Mouse (Mus musculus) limb, embryonic 14.5 days (tissue): ENCODE results near the gene Tomm20. TPM values are rescaled to one million over a fixed set of nuclear protein-coding genes. Genes with fewer than 3 reads are reported as not detected.

Experiments
- ATAC-seq: fragments of 200-750 bp; cut with Nextera tagmentation; 2 replicates; pipeline ENCODE4 v1.8.0; 2017; ENCODE audit warnings: low read depth, moderate number of reproducible peaks, moderate TSS enrichment; ENCODE audit not compliant: low FRiP score
- DNase-seq: peaks from one replicate; pipeline ENCODE4 v3.0.0-alpha.2; 2015; ENCODE audit warnings: low spot score
- H3K27ac ChIP-seq: fragments of 300-500 bp; sonication (generic); replicated peaks from 2 replicates; pipeline ENCODE4 v1.5.1; 2014; ENCODE audit warnings: low read depth, mild to moderate bottlenecking, low read length, moderate library complexity, mixed read lengths
- H3K27me3 ChIP-seq: fragments of 300-500 bp; sonication (generic); 2 replicates; pipeline ENCODE4 v1.6.1; 2014; ENCODE audit warnings: low read length, mixed read lengths; ENCODE audit not compliant: control insufficient read depth, insufficient read depth
- H3K36me3 ChIP-seq: fragments of 300-500 bp; sonication (generic); 2 replicates; pipeline ENCODE4 v1.6.1; 2014; ENCODE audit warnings: mild to moderate bottlenecking, low read length, moderate library complexity, mixed read lengths; ENCODE audit not compliant: control insufficient read depth, insufficient read depth
- H3K4me1 ChIP-seq: fragments of 300-500 bp; sonication (generic); 2 replicates; pipeline ENCODE4 v1.6.1; 2014; ENCODE audit warnings: antibody characterized with exemption, low read length, mixed read lengths; ENCODE audit not compliant: control insufficient read depth, insufficient read depth
- H3K4me2 ChIP-seq: fragments of 300-500 bp; sonication (generic); replicated peaks from 2 replicates; pipeline ENCODE4 v1.6.1; 2014; ENCODE audit warnings: low read depth, mild to moderate bottlenecking, low read length, moderate library complexity; ENCODE audit not compliant: severe bottlenecking
- H3K4me3 ChIP-seq: fragments of 300-500 bp; sonication (generic); replicated peaks from 2 replicates; pipeline ENCODE4 v1.5.1; 2014; ENCODE audit warnings: low read length
- H3K9ac ChIP-seq: fragments of 300-500 bp; sonication (generic); 2 replicates; pipeline ENCODE4 v1.6.1; 2014; ENCODE audit warnings: mild to moderate bottlenecking, low read depth, low read length, moderate library complexity; ENCODE audit not compliant: severe bottlenecking
- H3K9me3 ChIP-seq: fragments of 300-500 bp; sonication (generic); 2 replicates; pipeline ENCODE4 v1.6.1; 2016; ENCODE audit warnings: low read length; ENCODE audit not compliant: control insufficient read depth
- POLR2A ChIP-seq: fragments of 200-500 bp; IDR thresholded peaks from 2 replicates; pipeline ENCODE4 v1.8.0; 2012; ENCODE audit warnings: inconsistent platforms, mild to moderate bottlenecking, moderate library complexity, borderline replicate concordance; ENCODE audit not compliant: insufficient read depth, insufficient read length; ENCODE audit errors: extremely low read depth
- WGBS: fragments of 180-500 bp; shearing (Covaris S2); extraction: QIAGEN DNeasy Blood & Tissue Kit; methylation state at CpG from one replicate; pipeline ENCODE4 v1.1.7; 2014; 5-methylcytosine and 5-hydroxymethylcytosine counted together
- polyA plus RNA-seq, 2 experiments: library from polyadenylated mRNA; depleted of rRNA in 1 of 2; stranded (reverse) in 1 of 2; unstranded in 1 of 2; fragments of >200 nt; fragmentation: Nextera tagmentation in 1 of 2; extraction: Ambion mirVana in 1 of 2; gene quantifications; 2 replicates each; pipeline versions ENCODE4 v1.2.1 to v1.2.3; 2012 to 2014

The Tomm20 gene
- polyA plus RNA-seq (2012; rRNA removed) = 75.8 and 251 TPM in 2 replicates
- 208 and 210 TPM in 2 replicates for polyA plus RNA-seq (2014; fragmentation: Nextera tagmentation; extraction: Ambion mirVana)

- DNase-seq (peak; percentile 93), ATAC-seq (peak; percentile 91)
- H3K4me1 ChIP-seq = peaks cover 10% of the 10 kb centered on the region
- WGBS = under 1% methylated on average over 40 of the region's 48 CpGs
- TF ChIP-seq POLR2A = no peak
- H3K4me2 ChIP-seq = peak within 1 kb of the TSS; percentile 88
- peak within 1 kb of the TSS; percentile 88 for H3K4me3 ChIP-seq
- peaks cover 34% of the 10 kb centered on the region for H3K36me3 ChIP-seq
- no peaks in the 10 kb centered on the region for H3K9me3 ChIP-seq
- H3K9ac ChIP-seq = peak within 1 kb of the TSS; percentile 89
- peak within 1 kb of the TSS; percentile 86 for H3K27ac ChIP-seq
- H3K27me3 ChIP-seq = no peaks in the 10 kb centered on the region
Measured at GRCm38 (mm10) chr8:126945730-126946163, at the start of gene Tomm20. Tomm20 (minus strand) TSS chr8:126945844.

GRCm38 (mm10) chr8:126994506-126994905 lies 48.9 kb upstream of the Tomm20 start:
- no peak for DNase-seq
- Histone ChIP-seq H3K9me3 (no peaks in the 10 kb centered on the region), H3K36me3 (no peaks in the 10 kb centered on the region), H3K27me3 (no peaks in the 10 kb centered on the region), H3K4me1 (peaks cover 4% of the 10 kb centered on the region; the same call in 1 of the 2 replicates), H3K4me2 (no peak overlapping the region), H3K9ac (no peak overlapping the region), H3K27ac (no peak overlapping the region), H3K4me3 (no peak overlapping the region)
- 83% methylated on average over 1 of the region's 1 CpGs for WGBS
- no peak for ATAC-seq
- TF ChIP-seq POLR2A = no peak

GRCm38 (mm10) chr8:126989363-126990153 lies 43.9 kb upstream of the Tomm20 start:
- TF ChIP-seq POLR2A = no peak

GRCm38 (mm10) chr8:126988346-126989006 lies 42.8 kb upstream of the Tomm20 start:
- Histone ChIP-seq H3K9ac (no peak overlapping the region), H3K4me1 (no peaks in the 10 kb centered on the region), H3K27me3 (no peaks in the 10 kb centered on the region), H3K36me3 (no peaks in the 10 kb centered on the region), H3K27ac (no peak overlapping the region), H3K4me3 (no peak overlapping the region), H3K9me3 (no peaks in the 10 kb centered on the region), H3K4me2 (no peak overlapping the region)
- 63% methylated on average over 16 of the region's 16 CpGs for WGBS
- no peak for TF ChIP-seq POLR2A
- ATAC-seq (no peak), DNase-seq (no peak)

More at GRCm38 (mm10) chr8:126989363-126990153, 43.9 kb upstream of the Tomm20 start:
- H3K4me2 ChIP-seq = no peak overlapping the region
- H3K4me1 ChIP-seq = peaks cover 2% of the 10 kb centered on the region; the same call in 1 of the 2 replicates
- no peaks in the 10 kb centered on the region for H3K36me3 ChIP-seq
- DNase-seq = peak; percentile 43
- no peak for ATAC-seq
- H3K9ac ChIP-seq = no peak overlapping the region
- no peak overlapping the region for H3K4me3 ChIP-seq
- WGBS = 79% methylated on average over 5 of the region's 5 CpGs
- no peaks in the 10 kb centered on the region for H3K9me3 ChIP-seq
- H3K27ac ChIP-seq = no peak overlapping the region
- no peaks in the 10 kb centered on the region for H3K27me3 ChIP-seq

GRCm38 (mm10) chr8:126986495-126986894 lies 40.9 kb upstream of the Tomm20 start:
- ATAC-seq (peak; percentile 68; the same call in 1 of the 2 replicates), DNase-seq (peak; percentile 87)
- Histone ChIP-seq H3K9ac (no peak overlapping the region), H3K4me1 (no peaks in the 10 kb centered on the region), H3K4me3 (no peak overlapping the region), H3K9me3 (no peaks in the 10 kb centered on the region), H3K36me3 (no peaks in the 10 kb centered on the region), H3K27ac (no peak overlapping the region), H3K4me2 (no peak overlapping the region), H3K27me3 (no peaks in the 10 kb centered on the region)
- 2% methylated on average over 12 of the region's 12 CpGs for WGBS
- no peak for TF ChIP-seq POLR2A
